Mouse (Mus musculus): ENCODE data around the gene Selenon. TPM values are rescaled to one million over a fixed set of nuclear protein-coding genes. Genes with fewer than 3 reads are reported as not detected.

Selenon gene
- total and polyA plus RNA-seq, 3 experiments: 0.27 to 1.0 (median 0.64) TPM

DNA sequence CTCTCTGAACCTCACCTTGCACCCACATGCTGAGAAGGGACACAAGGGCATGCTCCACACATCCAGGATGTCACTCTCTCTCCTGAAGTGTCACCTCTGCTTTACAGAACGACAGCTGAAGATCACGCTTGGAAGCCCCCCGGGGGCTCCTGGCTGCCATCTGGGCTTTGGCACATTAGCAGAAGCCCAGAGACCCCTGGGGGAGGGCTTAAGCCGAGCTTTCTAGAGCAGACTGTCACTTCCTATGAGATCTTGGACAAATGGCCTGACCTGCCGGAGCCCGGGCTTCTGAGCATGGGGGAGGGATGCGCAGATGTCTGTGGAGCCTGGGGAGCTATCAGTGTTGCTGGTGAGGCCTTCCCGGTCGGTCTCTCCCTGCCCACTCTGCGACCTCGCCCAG lies 23.5 kb upstream of the Selenon start:
- H3K9ac ChIP-seq (ENCODE audit: insufficient read depth, low read depth): no peak overlapping the region
- no peak overlapping the region for H3K4me3 ChIP-seq (replicated peaks in 1 of 3; ENCODE audit: low read depth in 2 of 3, low read length in 2 of 3, poor library complexity in 1 of 3)
- H3K4me2 ChIP-seq (ENCODE audit: insufficient read depth, low read depth, poor library complexity, severe bottlenecking): no peak overlapping the region
- no peaks in the 10 kb centered on the region for H3K79me2 ChIP-seq (replicated peaks; ENCODE audit: control insufficient read depth, extremely low read depth, insufficient read depth, poor library complexity, severe bottlenecking)
- no peak for TF ChIP-seq EP300 (IDR thresholded peaks at IDR 0.05; ENCODE audit: low read length)
- TF ChIP-seq SIN3A (IDR thresholded peaks at IDR 0.05; ENCODE audit: low read length): no peak
- TF ChIP-seq TBP (conservative IDR thresholded peaks at IDR 0.05; ENCODE audit: low read depth, low read length): no peak
- no peak for TF ChIP-seq JUN (IDR thresholded peaks at IDR 0.05; ENCODE audit: insufficient read depth, low read depth, low read length)
- no peak for TF ChIP-seq ZNF384 (IDR thresholded peaks at IDR 0.05; ENCODE audit: low read depth, low read length)
- no peak for TF ChIP-seq MXI1 (IDR thresholded peaks at IDR 0.05; ENCODE audit: low read depth, low read length)
- TF ChIP-seq CHD1 (IDR thresholded peaks at IDR 0.05; ENCODE audit: low read depth, low read length): no peak
- TF ChIP-seq HCFC1 (IDR thresholded peaks at IDR 0.05; ENCODE audit: low read depth, low read length): no peak
- no peak for TF ChIP-seq CHD2 (IDR thresholded peaks at IDR 0.05; ENCODE audit: low read length)
- no peak for TF ChIP-seq MAX (IDR thresholded peaks at IDR 0.05; ENCODE audit: low read length)
- TF ChIP-seq UBTF (IDR thresholded peaks at IDR 0.05; ENCODE audit: low read depth, low read length): no peak
- no peak for TF ChIP-seq RCOR1 (conservative IDR thresholded peaks at IDR 0.05; ENCODE audit: low read depth, low read length)
- TF ChIP-seq BHLHE40 (IDR thresholded peaks at IDR 0.05; ENCODE audit: low read depth, low read length): no peak
- TF ChIP-seq ZKSCAN1 (IDR thresholded peaks at IDR 0.05; ENCODE audit: borderline replicate concordance, low read depth, low read length): no peak
- no peak overlapping the region for H3K27ac ChIP-seq (ENCODE audit: insufficient read depth, low read depth)
- peaks cover 13 to 26% of the 10 kb centered on the region in 2 experiments for H3K4me1 ChIP-seq (ENCODE audit: control insufficient read depth in 1 of 2, insufficient read depth in 2 of 2)
- DNase-seq (ENCODE audit: extremely low read depth): no peak
- in situ Hi-C loops (cut with MboI; ENCODE audit: low pct_ligation_motif_present, low pct_unique_long_range_greater_than_20kb, low sequenced_read_pairs) (no loop called here), dilution Hi-C loops (cut with MboI; ENCODE audit: extremely low pct_ligation_motif_present, extremely low pct_unique_long_range_greater_than_20kb, low sequenced_read_pairs) (no loop called here)
- no peaks in the 10 kb centered on the region for H3K36me3 ChIP-seq (replicated peaks in 1 of 2; ENCODE audit: control insufficient read depth in 1 of 2, insufficient read depth in 1 of 2, low read length in 1 of 2)
- no peaks in the 10 kb centered on the region for H3K9me3 ChIP-seq (replicated peaks; ENCODE audit: low read length)
- no peaks in the 10 kb centered on the region for H3K27me3 ChIP-seq (replicated peaks)

- dilution Hi-C loops (cut with MboI; ENCODE audit: extremely low pct_ligation_motif_present, extremely low pct_unique_long_range_greater_than_20kb, low sequenced_read_pairs): no loop called here
- H3K4me2 ChIP-seq (ENCODE audit: insufficient read depth, low read depth, poor library complexity, severe bottlenecking): no peak overlapping the region
Observed at GRCm38 (mm10) chr4:134572449-134573300, 20.7 kb upstream of the Selenon start.

More at GRCm38 (mm10) chr4:134572449-134573300, 20.7 kb upstream of the Selenon start:
- Histone ChIP-seq H3K4me3 (replicated peaks in 1 of 3; ENCODE audit: low read depth in 2 of 3, low read length in 2 of 3, poor library complexity in 1 of 3) (no peak overlapping the region), H3K4me1 (ENCODE audit: control insufficient read depth in 1 of 2, insufficient read depth in 2 of 2) (peaks cover 3 to 9% of the 10 kb centered on the region in 2 experiments; a peak in 2 of 4 replicates), H3K36me3 (replicated peaks in 1 of 2; ENCODE audit: control insufficient read depth in 1 of 2, insufficient read depth in 1 of 2, low read length in 1 of 2) (no peaks in the 10 kb centered on the region), H3K27me3 (replicated peaks) (no peaks in the 10 kb centered on the region), H3K9ac (ENCODE audit: insufficient read depth, low read depth) (no peak overlapping the region), H3K79me2 (replicated peaks; ENCODE audit: control insufficient read depth, extremely low read depth, insufficient read depth, poor library complexity, severe bottlenecking) (no peaks in the 10 kb centered on the region), H3K27ac (ENCODE audit: insufficient read depth, low read depth) (no peak overlapping the region), H3K9me3 (replicated peaks; ENCODE audit: low read length) (no peaks in the 10 kb centered on the region)
- TF ChIP-seq NELFE (IDR thresholded peaks at IDR 0.05; ENCODE audit: low read depth, low read length): no peak
- no peak for TF ChIP-seq IRF4 (IDR thresholded peaks at IDR 0.05; ENCODE audit: low read depth, low read length)
- no peak for TF ChIP-seq ETS1 (conservative IDR thresholded peaks at IDR 0.05; ENCODE audit: low read depth, low read length)
- TF ChIP-seq UBTF (IDR thresholded peaks at IDR 0.05; ENCODE audit: low read depth, low read length): no peak
- TF ChIP-seq ZNF384 (IDR thresholded peaks at IDR 0.05; ENCODE audit: low read depth, low read length): no peak
- no peak for TF ChIP-seq E2F4 (IDR thresholded peaks at IDR 0.05; ENCODE audit: insufficient replicate concordance, low read depth, low read length)
- TF ChIP-seq USF1 (IDR thresholded peaks at IDR 0.05; ENCODE audit: low read depth, low read length): no peak
- TF ChIP-seq GABPA (IDR thresholded peaks at IDR 0.05; ENCODE audit: insufficient replicate concordance, low read depth, low read length): no peak
- TF ChIP-seq BHLHE40 (IDR thresholded peaks at IDR 0.05; ENCODE audit: low read depth, low read length): no peak
- no peak for TF ChIP-seq USF2 (conservative IDR thresholded peaks at IDR 0.05; ENCODE audit: low read depth, low read length)
- no peak for TF ChIP-seq POLR2AphosphoS2 (IDR thresholded peaks at IDR 0.05; ENCODE audit: low read depth, low read length)
- no peak for TF ChIP-seq HCFC1 (IDR thresholded peaks at IDR 0.05; ENCODE audit: low read depth, low read length)
- no peak for TF ChIP-seq RCOR1 (conservative IDR thresholded peaks at IDR 0.05; ENCODE audit: low read depth, low read length)
- no peak for TF ChIP-seq ZMIZ1 (IDR thresholded peaks at IDR 0.05; ENCODE audit: low read depth, low read length)
- TF ChIP-seq MEF2A (IDR thresholded peaks at IDR 0.05; ENCODE audit: borderline replicate concordance, low read depth, low read length): no peak
- no peak for TF ChIP-seq ZC3H11A (IDR thresholded peaks at IDR 0.05; ENCODE audit: low read depth, low read length)
- TF ChIP-seq SMC3 (IDR thresholded peaks at IDR 0.05; ENCODE audit: low read depth, low read length): no peak
- TF ChIP-seq POLR2A (IDR thresholded peaks at IDR 0.05; ENCODE audit: low read depth, low read length): no peak
- TF ChIP-seq CHD2 (IDR thresholded peaks at IDR 0.05; ENCODE audit: low read length): no peak
- TF ChIP-seq MAZ (IDR thresholded peaks at IDR 0.05; ENCODE audit: low read depth, low read length): no peak
- in situ Hi-C loops (cut with MboI; ENCODE audit: low pct_ligation_motif_present, low pct_unique_long_range_greater_than_20kb, low sequenced_read_pairs): no loop called here
- no peak for DNase-seq (ENCODE audit: extremely low read depth)
